Mouse (Mus musculus) intestine, postnatal 0 days (tissue): ENCODE data around the gene Ak5. TPM values are rescaled to one million over a fixed set of nuclear protein-coding genes. Genes with fewer than 3 reads are reported as not detected.

Experiments used
- ATAC-seq: fragments of 200-750 bp; cut with Nextera tagmentation; 2 replicates; pipeline ENCODE4 v1.8.0; 2017; ENCODE audit warnings: mild to moderate bottlenecking, moderate TSS enrichment, moderate library complexity
- H3K27ac ChIP-seq: fragments of 300-500 bp; sonication (generic); 2 replicates; pipeline ENCODE4 v1.5.1; 2014; ENCODE audit warnings: mild to moderate bottlenecking, low read depth, low read length, moderate library complexity
- H3K27me3 ChIP-seq: fragments of 300-500 bp; sonication (generic); replicated peaks from 2 replicates; pipeline ENCODE4 v1.6.1; 2014; ENCODE audit warnings: low read length, mixed read lengths; ENCODE audit not compliant: control insufficient read depth, insufficient read depth
- H3K36me3 ChIP-seq: fragments of 300-500 bp; sonication (generic); 2 replicates; pipeline ENCODE4 v1.6.1; 2014; ENCODE audit warnings: mild to moderate bottlenecking, moderate library complexity; ENCODE audit not compliant: control insufficient read depth, insufficient read depth
- H3K4me1 ChIP-seq: fragments of 300-500 bp; sonication (generic); replicated peaks from 2 replicates; pipeline ENCODE4 v1.6.1; 2014; ENCODE audit warnings: antibody characterized with exemption, low read length, mixed read lengths; ENCODE audit not compliant: control insufficient read depth, insufficient read depth
- H3K4me2 ChIP-seq: fragments of 300-500 bp; sonication (generic); replicated peaks from 2 replicates; pipeline ENCODE4 v1.6.1; 2014; ENCODE audit warnings: low read depth, mild to moderate bottlenecking, moderate library complexity
- H3K4me3 ChIP-seq: fragments of 300-500 bp; sonication (generic); 2 replicates; pipeline ENCODE4 v1.5.1; 2014; ENCODE audit warnings: low read depth, low read length
- H3K9ac ChIP-seq: fragments of 300-500 bp; sonication (generic); 2 replicates; pipeline ENCODE4 v1.6.1; 2014; ENCODE audit warnings: mild to moderate bottlenecking, low read depth, low read length
- H3K9me3 ChIP-seq: fragments of 300-500 bp; sonication (generic); 2 replicates; pipeline ENCODE4 v1.6.1; 2016; ENCODE audit warnings: mixed run types; ENCODE audit not compliant: control insufficient read depth
- CTCF ChIP-seq: sonication (generic); IDR thresholded peaks from 2 replicates; pipeline ENCODE4 v1.5.1; 2016; ENCODE audit warnings: low read depth, mild to moderate bottlenecking, control low read depth, antibody characterized with exemption, moderate library complexity
- WGBS: fragments of 180-500 bp; shearing (Covaris S2); extraction: QIAGEN DNeasy Blood & Tissue Kit; methylation state at CpG from one replicate; pipeline ENCODE4 v1.1.7; 2014; 5-methylcytosine and 5-hydroxymethylcytosine counted together
- polyA plus RNA-seq: library from polyadenylated mRNA; unstranded; fragments of >200 nt; fragmentation: Nextera tagmentation; extraction: Ambion mirVana; gene quantifications from 2 replicates; pipeline ENCODE4 v1.2.1, GENCODE M21; 2015

Gene Ak5
- polyA plus RNA-seq, 1 experiment from 2014 or later: 0.33 TPM

- no peak overlapping the region for H3K9ac ChIP-seq
- ATAC-seq: no peak
- no peaks in the 10 kb centered on the region for H3K36me3 ChIP-seq
- H3K9me3 ChIP-seq: no peaks in the 10 kb centered on the region
- no peak overlapping the region for H3K27ac ChIP-seq
- H3K4me1 ChIP-seq: 0 out of 2 replicates have a peak, but pooled peaks cover 4% of the 10 kb centered on the region
- no peak overlapping the region for H3K4me2 ChIP-seq
- H3K27me3 ChIP-seq: no peaks in the 10 kb centered on the region
- TF ChIP-seq CTCF: no peak
- H3K4me3 ChIP-seq: no peak overlapping the region
Observed at GRCm38 (mm10) chr3:152563833-152564232, 104.3 kb downstream of the Ak5 start.

- H3K4me3 ChIP-seq: no peak overlapping the region
- no peak for ATAC-seq
- no peaks in the 10 kb centered on the region for H3K27me3 ChIP-seq
- H3K9ac ChIP-seq: no peak overlapping the region
- H3K27ac ChIP-seq: no peak overlapping the region
- H3K36me3 ChIP-seq: no peaks in the 10 kb centered on the region
- no peak overlapping the region for H3K4me2 ChIP-seq
- H3K9me3 ChIP-seq: no peaks in the 10 kb centered on the region
- WGBS: 84% methylated on average over 2 of the region's 2 CpGs
- H3K4me1 ChIP-seq: no peaks in the 10 kb centered on the region
- no peak for TF ChIP-seq CTCF
Observed at GRCm38 (mm10) chr3:152561708-152562107, 106.5 kb downstream of the Ak5 start.

GRCm38 (mm10) chr3:152559295-152559694 is 108.9 kb downstream of the Ak5 start:
- H3K9me3 ChIP-seq: no peaks in the 10 kb centered on the region
- no peaks in the 10 kb centered on the region for H3K36me3 ChIP-seq
- H3K4me3 ChIP-seq: no peak overlapping the region
- no peak overlapping the region for H3K9ac ChIP-seq
- H3K4me2 ChIP-seq: no peak overlapping the region
- 27% methylated on average over 4 of the region's 4 CpGs for WGBS
- H3K4me1 ChIP-seq: no peaks in the 10 kb centered on the region
- H3K27ac ChIP-seq: no peak overlapping the region
- TF ChIP-seq CTCF: no peak
- H3K27me3 ChIP-seq: no peaks in the 10 kb centered on the region
- no peak for ATAC-seq

- Histone ChIP-seq H3K9ac (no peak overlapping the region), H3K36me3 (no peaks in the 10 kb centered on the region), H3K4me2 (peak overlapping the region; percentile 30), H3K4me3 (no peak overlapping the region), H3K27ac (no peak overlapping the region), H3K27me3 (no peaks in the 10 kb centered on the region), H3K4me1 (no peaks in the 10 kb centered on the region), H3K9me3 (no peaks in the 10 kb centered on the region)
- ATAC-seq: peak; percentile 29; the same call in 1 of the 2 replicates
- WGBS: 55% methylated on average over 10 of the region's 10 CpGs
- TF ChIP-seq CTCF: no peak
Observed at GRCm38 (mm10) chr3:152558106-152558505, 110.1 kb downstream of the Ak5 start.

GRCm38 (mm10) chr3:152557659-152558058 is 110.5 kb downstream of the Ak5 start:
- Histone ChIP-seq H3K9ac (no peak overlapping the region), H3K4me1 (no peaks in the 10 kb centered on the region), H3K9me3 (no peaks in the 10 kb centered on the region), H3K4me2 (peak overlapping the region; percentile 30), H3K4me3 (no peak overlapping the region), H3K36me3 (no peaks in the 10 kb centered on the region), H3K27ac (no peak overlapping the region), H3K27me3 (no peaks in the 10 kb centered on the region)
- ATAC-seq: peak; percentile 92
- 31% methylated on average over 10 of the region's 12 CpGs for WGBS
- TF ChIP-seq CTCF: no peak

GRCm38 (mm10) chr3:152556919-152557318 is 111.2 kb downstream of the Ak5 start:
- Histone ChIP-seq H3K9ac (no peak overlapping the region), H3K27me3 (no peaks in the 10 kb centered on the region), H3K4me3 (no peak overlapping the region), H3K9me3 (no peaks in the 10 kb centered on the region), H3K27ac (no peak overlapping the region), H3K4me2 (no peak overlapping the region), H3K36me3 (no peaks in the 10 kb centered on the region), H3K4me1 (no peaks in the 10 kb centered on the region)
- ATAC-seq: no peak
- WGBS: 93% methylated on average over 3 of the region's 3 CpGs
- peak; percentile 55 for TF ChIP-seq CTCF

GRCm38 (mm10) chr3:152556435-152556834 is 111.7 kb downstream of the Ak5 start:
- Histone ChIP-seq H3K9me3 (no peaks in the 10 kb centered on the region), H3K4me1 (no peaks in the 10 kb centered on the region), H3K4me2 (no peak overlapping the region), H3K27ac (no peak overlapping the region), H3K9ac (no peak overlapping the region), H3K27me3 (no peaks in the 10 kb centered on the region), H3K36me3 (no peaks in the 10 kb centered on the region), H3K4me3 (no peak overlapping the region)
- WGBS: 43% methylated on average over 3 of the region's 4 CpGs
- no peak for TF ChIP-seq CTCF
- ATAC-seq: no peak
